ENCODE assay signal across 12 mouse cellular contexts in genomic region chr14:15061966-15062860, GRCm38 (mm10).
A peak's percentile ranks its signal among the peaks of the same experiment; 100 is the strongest.
DNase-seq lines count a peak whose midpoint lies in the region; ATAC-seq and TF ChIP-seq lines count a peak whose summit lies in the region.
"Had no signal": no experiment of that assay in that cellular context is flagged by ENCODE, and none has a peak within 500 bp of the region (broad histone marks: within the 10 kb centered on the region; RNA-seq: fewer than 3 reads in every experiment).

No protein-coding gene starts in this region.

- DNase-seq in hindbrain, embryonic 10.5 days (ENCODE audit: low spot score), result no peak
- DNase-seq in neural tube, embryonic 10.5 days (ENCODE audit: extremely low spot score, low spot score), result no peak
- DNase-seq in liver, postnatal 0 days, result no peak
- DNase-seq in adrenal gland, postnatal 36 days, result no peak
- DNase-seq: kidney, adult 8-10 months; lung, adult 2 months had no signal

- WGBS in hindbrain, embryonic 12.5 days, result 61% methylated on average over 5 of the region's 5 CpGs
- WGBS in hindbrain, embryonic 10.5 days, result 68% methylated on average over 5 of the region's 5 CpGs
- 58% methylated on average over 5 of the region's 5 CpGs for WGBS in neural tube, embryonic 15.5 days
- 45% methylated on average over 5 of the region's 5 CpGs for WGBS in embryonic facial prominence, embryonic 12.5 days
- WGBS in liver, postnatal 0 days (ENCODE audit: insufficient replicate concordance), result 42% methylated on average over 5 of the region's 5 CpGs
- WGBS in forebrain, embryonic 15.5 days, result 76% methylated on average over 5 of the region's 5 CpGs

- no peaks in the 10 kb centered on the region for H3K9me3 ChIP-seq in hindbrain, embryonic 12.5 days (replicated peaks)
- no peaks in the 10 kb centered on the region for H3K9me3 ChIP-seq in hindbrain, embryonic 10.5 days
- no peaks in the 10 kb centered on the region for H3K9me3 ChIP-seq in neural tube, embryonic 15.5 days (replicated peaks)
- H3K9me3 ChIP-seq in embryonic facial prominence, embryonic 12.5 days, result no peaks in the 10 kb centered on the region
- H3K9me3 ChIP-seq in liver, postnatal 0 days (ENCODE audit: low read length), result no peaks in the 10 kb centered on the region
- no peaks in the 10 kb centered on the region for H3K9me3 ChIP-seq in forebrain, embryonic 15.5 days
- H3K9me3 ChIP-seq: megakaryocyte, embryonic 14.5 days had no signal

- no peaks in the 10 kb centered on the region for H3K36me3 ChIP-seq in hindbrain, embryonic 12.5 days
- no peaks in the 10 kb centered on the region for H3K36me3 ChIP-seq in hindbrain, embryonic 10.5 days
- no peaks in the 10 kb centered on the region for H3K36me3 ChIP-seq in neural tube, embryonic 15.5 days
- no peaks in the 10 kb centered on the region for H3K36me3 ChIP-seq in embryonic facial prominence, embryonic 12.5 days
- no peaks in the 10 kb centered on the region for H3K36me3 ChIP-seq in liver, postnatal 0 days (replicated peaks; ENCODE audit: insufficient read depth, low read length)
- H3K36me3 ChIP-seq in forebrain, embryonic 15.5 days, result no peaks in the 10 kb centered on the region

- H3K9ac ChIP-seq in hindbrain, embryonic 12.5 days, result no peak overlapping the region
- no peak overlapping the region for H3K9ac ChIP-seq in neural tube, embryonic 15.5 days (replicated peaks)
- H3K9ac ChIP-seq in embryonic facial prominence, embryonic 12.5 days, result no peak overlapping the region
- no peak overlapping the region for H3K9ac ChIP-seq in liver, postnatal 0 days (replicated peaks)
- no peak overlapping the region for H3K9ac ChIP-seq in forebrain, embryonic 15.5 days (replicated peaks)

- H3K4me3 ChIP-seq in hindbrain, embryonic 12.5 days, result no peak overlapping the region
- H3K4me3 ChIP-seq in hindbrain, embryonic 10.5 days, result no peak overlapping the region
- no peak overlapping the region for H3K4me3 ChIP-seq in neural tube, embryonic 15.5 days (replicated peaks)
- H3K4me3 ChIP-seq in embryonic facial prominence, embryonic 12.5 days, result no peak overlapping the region
- H3K4me3 ChIP-seq in liver, postnatal 0 days (ENCODE audit: low read depth, low read length), result no peak overlapping the region
- no peak overlapping the region for H3K4me3 ChIP-seq in forebrain, embryonic 15.5 days
- H3K4me3 ChIP-seq: megakaryocyte, embryonic 14.5 days had no signal

- H3K27me3 ChIP-seq in hindbrain, embryonic 12.5 days, result no peaks in the 10 kb centered on the region
- H3K27me3 ChIP-seq in hindbrain, embryonic 10.5 days (ENCODE audit: insufficient read depth, poor library complexity, severe bottlenecking), result no peaks in the 10 kb centered on the region
- no peaks in the 10 kb centered on the region for H3K27me3 ChIP-seq in neural tube, embryonic 15.5 days (replicated peaks)
- no peaks in the 10 kb centered on the region for H3K27me3 ChIP-seq in embryonic facial prominence, embryonic 12.5 days
- no peaks in the 10 kb centered on the region for H3K27me3 ChIP-seq in liver, postnatal 0 days (ENCODE audit: insufficient read depth, low read length)
- H3K27me3 ChIP-seq in forebrain, embryonic 15.5 days, result no peaks in the 10 kb centered on the region
- H3K27me3 ChIP-seq: megakaryocyte, embryonic 14.5 days had no signal

- peak overlapping the region; percentile 23; the same call in 1 of the 2 replicates for H3K27ac ChIP-seq in hindbrain, embryonic 12.5 days
- no peak overlapping the region for H3K27ac ChIP-seq in hindbrain, embryonic 10.5 days
- 0 out of 2 replicates have a peak overlapping the region, but pooled peaks have one; percentile 33 for H3K27ac ChIP-seq in neural tube, embryonic 15.5 days (replicated peaks)
- H3K27ac ChIP-seq in embryonic facial prominence, embryonic 12.5 days, result 0 out of 2 replicates have a peak overlapping the region, but pooled peaks have one; percentile 38
- peak overlapping the region; percentile 57; the same call in 1 of the 2 replicates for H3K27ac ChIP-seq in liver, postnatal 0 days (ENCODE audit: low read depth)
- no peak overlapping the region for H3K27ac ChIP-seq in forebrain, embryonic 15.5 days (replicated peaks)

- no peak overlapping the region for H3K4me2 ChIP-seq in hindbrain, embryonic 12.5 days (replicated peaks)
- H3K4me2 ChIP-seq in neural tube, embryonic 15.5 days, result no peak overlapping the region
- H3K4me2 ChIP-seq in embryonic facial prominence, embryonic 12.5 days (replicated peaks), result no peak overlapping the region
- H3K4me2 ChIP-seq in liver, postnatal 0 days (ENCODE audit: low read depth, low read length), result no peak overlapping the region
- H3K4me2 ChIP-seq in forebrain, embryonic 15.5 days (replicated peaks), result no peak overlapping the region
- H3K4me2 ChIP-seq: heart, embryonic 11.5 days had no signal

- 0 out of 2 replicates have a peak, but pooled peaks cover 5% of the 10 kb centered on the region for H3K4me1 ChIP-seq in hindbrain, embryonic 12.5 days
- H3K4me1 ChIP-seq in hindbrain, embryonic 10.5 days (replicated peaks), result 0 out of 2 replicates have a peak, but pooled peaks cover 6% of the 10 kb centered on the region
- peaks cover 11% of the 10 kb centered on the region; the same call in 1 of the 2 replicates for H3K4me1 ChIP-seq in neural tube, embryonic 15.5 days
- no peaks in the 10 kb centered on the region for H3K4me1 ChIP-seq in embryonic facial prominence, embryonic 12.5 days
- no peaks in the 10 kb centered on the region for H3K4me1 ChIP-seq in liver, postnatal 0 days (ENCODE audit: insufficient read depth)
- H3K4me1 ChIP-seq in forebrain, embryonic 15.5 days, result no peaks in the 10 kb centered on the region

- TF ChIP-seq EP300 in liver, postnatal 0 days (IDR thresholded peaks at IDR 0.05; ENCODE audit: low read depth), result no peak

- peak; percentile 13; the same call in 1 of the 2 replicates for ATAC-seq in hindbrain, embryonic 12.5 days (ENCODE audit: low FRiP score)
- 0 out of 2 replicates have a peak, but pooled peaks have one; percentile 38 for ATAC-seq in neural tube, embryonic 15.5 days (ENCODE audit: low FRiP score)
- ATAC-seq in embryonic facial prominence, embryonic 12.5 days (ENCODE audit: insufficient number of reproducible peaks, insufficient read depth, low FRiP score, low TSS enrichment), result 0 out of 2 replicates have a peak, but pooled peaks have one; percentile 53
- no peak for ATAC-seq in liver, postnatal 0 days
- ATAC-seq in forebrain, embryonic 15.5 days (replicated peaks), result no peak

- TF ChIP-seq CTCF in liver, postnatal 0 days (IDR thresholded peaks at IDR 0.05; ENCODE audit: low read depth), result no peak

Comparison
In these comparisons a context has a peak if more than half of its experiments do, and no peak if none do; other contexts are left out.
1. H3K27ac ChIP-seq: peak in hindbrain, embryonic 12.5 days (single experiment), neural tube, embryonic 15.5 days (single experiment), embryonic facial prominence, embryonic 12.5 days (single experiment) and liver, postnatal 0 days (single experiment); none in hindbrain, embryonic 10.5 days (single experiment) and forebrain, embryonic 15.5 days (single experiment).
2. ATAC-seq: peak in hindbrain, embryonic 12.5 days (single experiment), neural tube, embryonic 15.5 days (single experiment) and embryonic facial prominence, embryonic 12.5 days (single experiment); none in liver, postnatal 0 days (single experiment) and forebrain, embryonic 15.5 days (single experiment).